Mouse (Mus musculus) urinary bladder, adult 18-20 months (tissue): ENCODE data around the gene Serinc5.

Experiments used
- DNase-seq, 2 experiments: peaks; one replicate each; pipeline ENCODE4 v3.0.0; 2022; ENCODE audit warnings: low spot score in 2 of 2, mixed read lengths in 2 of 2

Serinc5 gene

DNA sequence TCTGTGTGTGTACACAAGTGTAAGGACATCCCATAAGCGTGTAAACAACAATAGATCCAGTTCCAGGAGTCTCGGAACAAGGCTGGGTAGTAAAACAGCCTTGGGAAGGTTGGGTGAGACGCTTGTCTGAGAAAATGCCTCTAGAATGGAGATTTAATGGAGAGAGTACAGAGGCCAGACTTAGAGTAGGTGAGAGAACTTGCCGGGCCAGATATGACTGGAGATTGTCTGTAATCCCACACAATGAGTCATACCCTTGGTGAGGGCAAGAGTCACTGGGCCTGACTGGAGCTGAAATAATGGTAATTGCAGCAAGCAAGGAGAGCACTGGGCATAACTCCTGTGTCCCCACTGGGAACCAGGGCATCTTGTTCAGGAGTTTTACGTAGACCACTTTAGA lies 2.2 kb downstream of the Serinc5 start:
- DNase-seq: peak in 1 of 2 experiments; percentile 57

DNA sequence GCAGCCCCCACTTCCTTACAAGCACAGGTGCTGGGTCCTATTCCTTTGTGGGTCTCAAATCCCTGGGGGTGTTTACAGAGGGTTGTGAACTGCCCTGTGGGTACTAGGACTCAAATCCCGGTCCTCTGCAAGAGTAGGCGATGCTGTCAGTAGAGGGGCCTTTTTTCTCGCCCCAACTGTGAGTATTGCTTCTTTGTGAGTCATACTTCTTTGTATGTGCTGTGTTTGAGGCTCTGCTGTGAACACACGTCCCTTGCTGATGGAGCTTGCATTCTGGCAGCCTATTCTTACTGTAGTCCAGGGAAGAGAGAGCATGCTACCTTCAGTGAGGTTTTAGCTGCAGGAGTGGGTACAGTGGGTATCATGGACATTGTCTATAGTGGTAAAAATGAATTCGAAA lies 4.3 kb downstream of the Serinc5 start:
- DNase-seq: no peak

- peak in 1 of 2 experiments; percentile 22 for DNase-seq
These were observed 5.6 kb downstream of the Serinc5 start for GRCm38 (mm10) chr13:92616459-92616858.

DNA sequence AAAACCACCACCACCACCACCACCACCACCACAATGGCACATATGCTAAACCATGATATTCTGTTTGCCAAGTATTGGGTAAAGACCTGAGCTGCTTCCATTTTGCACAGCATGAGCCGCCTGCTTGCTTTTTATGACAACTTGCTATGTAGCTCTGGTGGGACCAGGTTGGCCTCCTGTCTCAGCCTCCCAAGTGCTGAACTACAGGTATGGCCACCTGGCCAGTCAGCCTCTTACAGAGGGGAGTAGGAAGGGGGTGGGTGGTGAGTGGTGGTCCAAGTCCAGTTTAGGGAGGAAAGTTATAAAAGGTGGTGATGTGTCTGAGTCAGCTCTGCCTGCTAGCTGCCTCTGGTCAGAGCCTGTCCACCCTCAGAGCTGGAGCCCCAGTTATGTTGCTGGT lies 15.3 kb downstream of the Serinc5 start:
- DNase-seq: no peak

DNA sequence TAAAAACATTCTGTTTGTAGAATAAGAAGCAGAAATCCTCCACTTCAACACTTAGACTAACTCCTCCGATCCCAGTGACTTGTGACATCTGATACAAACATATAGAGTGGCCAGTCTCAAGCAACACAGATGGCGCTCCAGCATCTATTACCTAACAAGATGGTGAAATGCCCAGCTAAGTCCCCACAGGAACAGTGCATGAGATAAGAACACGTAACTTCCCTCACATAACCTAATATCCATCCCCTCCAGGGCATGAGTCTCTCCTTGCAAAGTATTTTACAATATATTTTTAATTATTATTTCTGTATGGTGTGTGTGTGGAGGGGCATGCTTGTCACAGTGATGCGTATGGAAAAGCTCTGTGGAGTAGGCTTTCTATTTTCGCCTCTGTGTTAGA lies 15.8 kb downstream of the Serinc5 start:
- no peak for DNase-seq

DNA sequence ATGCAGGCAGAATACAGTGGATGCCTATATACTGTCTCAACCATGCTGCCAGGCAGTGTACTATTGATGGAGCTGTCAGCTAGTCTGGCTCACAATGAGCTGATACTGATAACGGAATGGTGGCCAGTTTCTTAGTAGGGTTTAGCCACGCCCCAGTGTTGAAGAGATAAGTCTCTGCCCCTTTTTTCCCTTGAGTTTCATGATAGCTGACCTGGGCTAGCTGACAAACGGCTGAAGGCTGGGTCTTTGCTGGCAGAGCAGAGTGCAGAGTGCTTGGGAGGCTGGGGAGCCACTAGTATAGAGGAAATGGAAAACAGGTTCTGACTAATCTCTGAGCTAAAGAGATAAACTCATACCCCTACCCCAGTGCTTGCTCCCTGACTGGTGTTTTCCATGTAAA lies 18.6 kb downstream of the Serinc5 start:
- no peak for DNase-seq

DNA sequence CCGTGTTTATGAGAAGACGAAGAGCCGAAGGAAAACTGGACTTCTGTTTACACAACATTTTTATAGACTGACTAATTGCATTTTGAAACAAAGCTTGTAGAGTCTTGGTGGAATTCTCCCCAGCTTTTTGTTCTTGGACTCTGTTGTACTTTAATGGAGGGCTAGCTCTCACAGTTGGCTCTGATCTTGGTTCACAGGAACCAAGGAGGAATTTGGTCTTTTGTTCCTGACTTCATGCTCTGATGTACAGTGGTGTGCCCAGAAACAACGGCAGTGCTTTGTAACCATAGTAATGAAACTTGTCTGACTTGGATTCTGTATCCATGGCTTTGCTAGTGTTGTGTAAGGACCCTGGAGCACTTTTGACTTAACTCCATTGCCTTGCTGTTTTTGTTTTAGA lies 20.6 kb downstream of the Serinc5 start:
- no peak for DNase-seq

DNA sequence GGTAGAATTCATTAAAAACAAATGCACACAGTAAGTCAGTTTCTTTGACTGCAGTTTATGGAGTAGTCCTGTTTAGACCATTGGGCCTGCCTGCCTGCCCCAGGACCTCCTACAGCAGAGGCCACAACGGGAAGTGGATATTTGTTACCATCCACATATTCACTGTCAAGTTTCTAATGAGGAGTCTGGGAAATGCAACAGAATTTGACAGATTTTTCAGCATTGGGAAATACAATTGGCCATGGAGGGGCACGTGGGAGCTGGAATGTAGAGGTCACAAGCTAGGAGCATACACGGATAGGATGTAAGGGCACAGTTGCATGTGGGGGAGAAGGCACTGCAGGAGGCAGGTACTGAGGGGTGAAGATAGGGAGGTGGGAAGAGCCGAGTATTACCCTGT lies 21.7 kb downstream of the Serinc5 start:
- DNase-seq: no peak

DNA sequence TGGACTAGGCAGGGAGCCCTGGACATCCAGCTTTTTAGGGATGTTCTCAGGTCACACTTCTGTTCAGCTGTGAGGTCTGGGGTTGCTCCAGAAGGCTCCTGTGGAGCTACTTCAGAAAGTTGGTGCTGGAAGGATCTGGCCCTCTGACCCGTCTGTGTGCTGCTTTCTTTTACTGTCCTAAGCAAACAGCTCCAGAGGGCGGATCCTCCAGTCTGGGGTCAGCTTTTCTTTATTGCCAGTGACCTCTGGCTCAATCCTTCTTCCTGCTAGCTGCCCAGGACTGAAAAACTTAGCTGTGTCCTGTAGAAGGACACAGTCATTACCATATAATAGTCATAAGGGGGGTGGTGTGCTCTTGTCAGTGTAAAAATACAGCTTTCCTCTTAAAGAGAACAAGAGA lies 24.1 kb downstream of the Serinc5 start:
- DNase-seq: no peak

DNA sequence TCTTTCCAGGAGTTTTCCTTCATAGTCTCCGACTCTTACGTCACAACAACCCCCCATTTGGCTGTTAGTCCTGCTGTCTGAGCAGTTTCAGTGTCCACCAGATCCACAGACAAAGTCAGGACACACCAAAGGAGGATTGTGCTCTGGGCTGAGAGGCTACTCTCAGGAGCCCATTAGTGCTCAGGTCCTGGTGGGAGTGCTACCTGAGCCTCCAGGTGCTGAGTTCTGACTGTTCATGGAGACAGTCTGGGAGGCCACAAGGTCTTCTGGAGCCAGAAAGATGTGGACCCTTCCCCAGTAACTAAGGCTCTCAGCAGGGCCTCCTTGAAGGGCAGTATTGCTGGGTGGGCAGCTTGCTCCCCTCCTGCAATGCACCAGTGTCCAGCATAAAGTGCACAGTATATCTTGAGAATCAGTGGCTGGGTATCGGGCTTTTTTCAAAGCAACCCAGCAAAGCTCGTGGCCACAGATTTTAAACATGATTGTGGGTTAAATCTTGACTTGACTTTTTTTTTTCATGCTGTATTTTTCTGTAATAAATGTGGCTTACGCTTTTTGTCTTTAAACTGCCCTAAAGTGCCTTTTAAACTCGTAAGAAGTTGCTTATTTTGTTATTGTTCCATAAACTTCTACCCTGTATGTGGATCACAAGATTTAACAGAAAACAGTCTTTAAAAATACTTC lies 25.5 kb downstream of the Serinc5 start:
- no peak for DNase-seq

DNA sequence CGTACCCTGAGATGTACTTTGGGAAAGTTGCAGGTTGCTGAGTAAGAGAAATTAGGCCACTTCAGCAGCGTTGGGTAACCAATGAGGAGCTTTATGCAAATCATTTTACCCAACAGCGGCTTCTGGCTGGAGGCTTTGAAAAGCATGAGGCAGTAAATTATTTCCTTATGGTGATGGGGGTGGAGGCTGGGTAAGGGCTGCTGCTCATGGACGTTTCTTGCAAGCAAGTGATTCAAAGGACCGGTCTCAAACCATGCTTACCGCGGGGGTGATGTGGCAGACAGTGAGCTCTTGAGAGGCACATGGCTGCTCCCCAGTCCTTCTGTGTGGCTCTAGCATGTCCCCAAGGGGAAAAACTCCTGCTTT lies 26.0 kb downstream of the Serinc5 start:
- peak in 1 of 2 experiments; percentile 58 for DNase-seq

DNA sequence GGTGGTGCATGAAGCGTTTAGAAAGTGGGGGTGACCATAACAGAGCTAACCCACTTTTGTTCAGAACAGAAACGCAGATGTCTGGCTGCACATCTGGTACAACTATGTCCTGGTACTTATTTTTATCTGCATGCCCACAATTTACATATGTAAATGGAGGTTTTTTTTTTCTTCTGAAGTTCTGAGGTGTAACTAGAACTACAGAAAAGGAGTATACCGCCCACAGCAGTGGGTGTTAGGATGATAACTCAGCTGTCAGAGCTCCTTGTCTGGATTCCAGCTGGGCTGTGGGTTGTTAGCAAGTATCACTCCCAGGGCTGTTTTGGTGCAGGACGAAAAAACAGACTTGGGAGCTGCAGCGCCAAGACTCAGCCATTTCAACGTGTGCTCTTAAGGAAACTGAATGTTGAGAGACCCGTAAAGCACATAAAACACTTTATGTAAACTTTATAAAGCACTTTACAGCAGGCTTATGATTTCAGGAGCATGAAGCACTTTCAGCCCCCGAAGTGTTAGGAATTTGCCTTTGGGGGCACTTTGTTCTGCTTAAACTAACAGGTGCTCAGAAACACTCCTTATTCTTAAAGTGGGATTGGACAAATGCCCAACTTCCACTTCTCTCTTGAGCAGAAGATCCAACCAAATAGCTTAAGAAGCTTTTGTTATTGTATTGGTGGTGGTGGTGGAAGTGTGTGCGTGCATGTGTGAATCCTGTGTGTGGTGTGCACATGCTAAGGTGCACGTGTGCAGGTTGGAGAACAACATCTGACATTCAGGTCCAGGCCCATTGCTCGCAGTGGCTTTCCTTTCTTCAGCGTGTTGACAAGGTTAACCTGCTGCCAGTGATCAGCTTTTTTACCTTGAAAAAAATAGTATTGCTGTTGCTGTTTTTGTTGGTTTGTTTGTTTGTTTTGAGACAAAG lies 28.5 kb downstream of the Serinc5 start:
- DNase-seq: no peak

GRCm38 (mm10) chr13:92644199-92644598 lies 33.3 kb downstream of the Serinc5 start:
- DNase-seq: no peak

DNA sequence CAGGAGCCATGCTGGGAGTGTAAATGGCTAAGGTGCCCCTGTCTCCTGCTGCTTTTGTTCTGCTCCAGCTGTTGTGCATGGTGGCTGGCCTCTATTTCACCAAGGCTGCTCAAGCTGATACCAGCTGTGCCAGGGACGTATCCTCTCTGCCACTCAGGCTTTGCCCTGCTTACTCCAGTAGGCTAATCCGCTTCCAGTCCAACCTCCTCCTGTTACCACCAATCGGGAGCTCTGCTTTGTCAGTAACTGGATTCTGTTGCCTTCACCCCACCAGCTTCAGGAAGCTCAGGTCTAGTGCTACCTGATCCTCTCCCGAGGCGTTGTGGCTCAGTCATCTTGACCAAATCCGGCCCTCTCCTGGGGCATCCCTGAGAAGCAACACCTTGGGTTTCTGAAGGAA lies 33.9 kb downstream of the Serinc5 start:
- no peak for DNase-seq

- no peak for DNase-seq
These were observed 36.8 kb downstream of the Serinc5 start for GRCm38 (mm10) chr13:92647695-92648094.

DNA sequence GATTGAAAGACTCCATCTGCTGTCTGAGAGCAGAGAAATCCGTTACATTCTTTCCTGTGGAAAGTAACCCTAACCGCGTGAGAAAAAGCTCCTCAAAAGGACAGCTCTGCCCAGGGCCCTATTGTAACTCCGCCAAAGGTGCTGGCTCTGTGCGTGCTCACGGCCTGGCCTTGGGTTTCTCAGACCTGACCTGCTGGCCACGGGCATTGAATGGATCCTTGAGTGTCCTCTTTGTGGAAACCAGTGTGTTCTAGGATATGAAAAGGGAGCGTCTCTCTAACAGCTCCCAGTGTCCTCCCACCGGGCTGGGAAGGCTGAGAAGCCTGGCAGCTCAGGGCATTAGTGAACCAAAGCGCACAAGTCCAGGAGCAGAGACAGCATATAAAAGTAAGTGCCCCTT lies 38.2 kb downstream of the Serinc5 start:
- DNase-seq: no peak

- DNase-seq: no peak
These were observed 40.1 kb downstream of the Serinc5 start for GRCm38 (mm10) chr13:92650956-92651355.

- no peak for DNase-seq
These were observed 41.6 kb downstream of the Serinc5 start for GRCm38 (mm10) chr13:92652498-92652897.

DNA sequence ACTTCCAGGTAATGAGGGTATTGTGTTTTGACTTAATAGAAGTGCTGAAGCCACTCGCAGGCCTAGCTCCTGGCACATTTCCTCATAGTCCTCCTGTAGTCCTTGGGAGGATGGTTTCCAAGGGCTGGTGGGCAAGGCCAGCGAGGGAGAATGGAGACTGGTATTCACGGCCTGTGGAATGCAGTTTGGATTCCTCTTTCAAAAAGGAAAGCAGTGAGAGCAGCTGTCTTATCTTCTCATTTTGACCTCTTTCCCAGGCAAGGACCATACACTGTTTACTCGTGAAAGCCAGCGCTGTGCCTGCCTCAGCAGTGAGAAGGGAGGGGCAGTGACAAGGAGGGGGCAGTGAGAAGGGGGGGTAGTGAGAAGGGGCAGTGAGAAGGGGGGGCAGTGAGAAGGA lies 42.4 kb downstream of the Serinc5 start:
- DNase-seq: no peak

DNA sequence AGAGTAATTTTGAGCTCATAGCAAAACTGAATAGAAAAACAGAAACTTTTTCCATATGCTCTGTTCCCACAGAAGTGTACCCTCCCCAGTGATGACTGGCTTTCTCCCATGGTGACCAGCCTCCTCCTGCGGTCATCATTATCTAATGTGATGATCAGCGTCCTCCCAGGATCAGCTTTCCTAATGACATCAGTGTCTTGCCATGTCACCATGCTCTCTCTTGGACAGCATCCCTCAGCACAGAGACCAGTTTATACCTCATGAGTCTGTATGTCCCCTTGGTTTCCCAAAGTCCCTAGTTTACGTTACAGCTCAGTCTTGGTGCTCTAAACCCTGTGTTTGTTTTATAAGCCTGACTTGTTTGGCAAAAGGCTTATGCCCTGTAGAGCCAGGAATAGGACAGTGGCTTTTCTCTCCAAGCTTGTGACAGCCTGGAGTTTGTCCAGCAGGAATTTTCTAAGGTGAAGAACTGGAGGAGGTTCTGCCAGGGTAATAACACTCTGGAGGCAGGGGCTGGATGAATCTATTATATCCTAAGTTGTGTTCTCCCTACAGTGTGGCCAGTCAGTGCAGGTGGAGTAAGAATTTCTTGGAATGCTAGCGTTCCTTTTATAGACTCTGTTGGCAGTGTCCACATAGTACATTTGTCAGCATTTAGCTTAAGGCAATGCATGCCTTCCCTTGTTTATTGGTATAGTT lies 46.1 kb downstream of the Serinc5 start:
- DNase-seq: no peak

DNA sequence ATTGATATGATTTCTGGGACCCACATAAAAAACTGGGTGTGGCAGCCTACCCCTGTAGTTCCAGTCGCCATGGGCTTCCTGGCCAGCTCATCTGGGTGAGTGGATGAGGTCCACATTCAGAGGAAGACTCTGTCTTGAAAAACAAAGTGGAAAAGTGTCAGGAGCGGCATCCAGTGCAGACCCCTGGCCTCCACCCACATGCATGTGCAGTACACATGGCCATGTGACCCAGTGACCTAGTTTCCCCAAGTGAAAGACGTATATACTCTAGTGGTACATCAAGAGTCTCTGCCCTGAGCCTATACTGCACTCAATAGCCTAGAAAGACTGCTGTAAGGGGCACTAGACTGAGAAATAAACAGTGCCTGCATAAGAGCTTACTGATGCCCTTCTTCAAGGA lies 48.7 kb downstream of the Serinc5 start:
- DNase-seq: no peak

DNA sequence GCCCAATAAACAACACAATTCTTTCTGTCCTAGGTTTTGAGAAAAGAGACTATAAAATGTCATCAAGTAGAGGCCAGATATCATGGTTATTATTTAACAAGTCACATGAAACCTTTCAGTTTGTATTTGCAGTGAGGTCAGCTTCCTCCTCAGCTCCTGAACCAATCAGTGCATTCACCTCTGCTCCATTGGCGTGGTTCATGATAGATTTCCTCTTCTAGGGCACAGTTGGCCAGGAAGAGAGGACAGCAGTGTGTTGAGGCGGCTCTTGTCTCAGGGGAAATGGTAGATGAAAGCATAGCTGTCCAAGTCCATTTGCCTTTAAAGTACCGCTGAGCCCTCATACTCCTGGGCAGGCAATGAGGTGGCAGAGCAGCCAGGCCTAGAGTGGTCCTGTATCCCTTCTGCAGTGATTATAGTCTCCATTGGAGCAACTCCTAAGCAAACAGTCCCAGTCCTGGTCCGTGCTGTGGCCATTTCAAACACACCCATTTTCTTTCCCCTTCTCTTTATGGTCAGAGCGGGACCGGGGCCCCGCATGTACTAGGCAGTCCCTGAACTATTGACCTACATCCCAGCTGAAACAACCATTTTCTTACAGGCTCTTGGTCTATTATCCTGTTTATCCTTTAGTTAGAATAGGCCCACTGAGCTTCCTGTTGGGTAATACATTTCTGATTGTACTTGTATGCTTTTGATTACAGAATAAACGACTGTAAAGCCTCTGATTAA lies 51.8 kb downstream of the Serinc5 start:
- DNase-seq: no peak
